Mouse (Mus musculus): ENCODE results near the gene Coro2b. TPM values are rescaled to one million over a fixed set of nuclear protein-coding genes. Genes with fewer than 3 reads are reported as not detected.

Coro2b gene
- polyA plus RNA-seq, 1 experiment from 2014 or later: 3.7 TPM

DNA sequence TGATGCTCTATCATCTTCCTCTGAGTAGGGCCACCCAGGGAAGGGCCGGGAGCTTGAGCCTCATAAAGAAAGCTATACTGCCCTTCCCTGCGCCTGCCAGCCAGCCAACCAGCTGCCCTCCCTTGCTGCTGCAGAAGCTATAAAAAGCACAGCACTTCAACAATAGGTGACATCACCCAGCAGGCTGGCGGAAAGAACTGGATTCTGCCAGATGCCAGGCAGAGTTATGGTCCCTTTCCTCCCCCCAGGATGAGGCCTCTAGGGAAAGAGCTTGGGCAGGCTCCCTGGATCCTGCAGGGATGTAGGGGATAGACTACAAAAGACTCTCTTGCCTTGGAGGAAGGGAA is 98.1 kb downstream of the Coro2b start:
- Histone ChIP-seq H3K4me3 (ENCODE audit: low read depth, low read length) (no peak overlapping the region), H3K27me3 (ENCODE audit: control insufficient read depth, insufficient read depth, low read length) (no peaks in the 10 kb centered on the region), H3K9ac (ENCODE audit: low read depth, low read length) (peak overlapping the region; percentile 50; the same call in 1 of the 2 replicates), H3K9me3 (replicated peaks; ENCODE audit: control insufficient read depth, low read length) (no peaks in the 10 kb centered on the region), H3K4me2 (0 out of 2 replicates have a peak overlapping the region, but pooled peaks have one; percentile 27), H3K36me3 (ENCODE audit: control insufficient read depth, insufficient read depth, low read length) (no peaks in the 10 kb centered on the region), H3K27ac (ENCODE audit: low read depth, low read length) (peak overlapping the region; percentile 83), H3K4me1 (ENCODE audit: control insufficient read depth, insufficient read depth, low read length) (peaks cover 31% of the 10 kb centered on the region)
- peak; percentile 70; the same call in 1 of the 2 replicates for ATAC-seq (replicated peaks; ENCODE audit: insufficient number of reproducible peaks, low FRiP score, low TSS enrichment)
- 21% methylated on average over 3 of the region's 3 CpGs for WGBS (ENCODE audit: insufficient replicate concordance)

- Histone ChIP-seq H3K9ac (ENCODE audit: low read depth, low read length) (peak overlapping the region; percentile 50; the same call in 1 of the 2 replicates), H3K4me2 (0 out of 2 replicates have a peak overlapping the region, but pooled peaks have one; percentile 27), H3K4me3 (ENCODE audit: low read depth, low read length) (no peak overlapping the region), H3K9me3 (replicated peaks; ENCODE audit: control insufficient read depth, low read length) (no peaks in the 10 kb centered on the region), H3K4me1 (ENCODE audit: control insufficient read depth, insufficient read depth, low read length) (peaks cover 32% of the 10 kb centered on the region), H3K36me3 (ENCODE audit: control insufficient read depth, insufficient read depth, low read length) (no peaks in the 10 kb centered on the region), H3K27me3 (ENCODE audit: control insufficient read depth, insufficient read depth, low read length) (no peaks in the 10 kb centered on the region), H3K27ac (ENCODE audit: low read depth, low read length) (peak overlapping the region; percentile 83)
- 58% methylated on average over 5 of the region's 5 CpGs for WGBS (ENCODE audit: insufficient replicate concordance)
- ATAC-seq (replicated peaks; ENCODE audit: insufficient number of reproducible peaks, low FRiP score, low TSS enrichment): no peak
Observed at GRCm38 (mm10) chr9:62438085-62438754, 98.6 kb downstream of the Coro2b start.

- no peak overlapping the region for H3K4me3 ChIP-seq (ENCODE audit: low read depth, low read length)
- 81% methylated on average over 7 of the region's 7 CpGs for WGBS (ENCODE audit: insufficient replicate concordance)
- no peak for ATAC-seq (replicated peaks; ENCODE audit: insufficient number of reproducible peaks, low FRiP score, low TSS enrichment)
- H3K4me2 ChIP-seq: no peak overlapping the region
- H3K27me3 ChIP-seq (ENCODE audit: control insufficient read depth, insufficient read depth, low read length): no peaks in the 10 kb centered on the region
- H3K27ac ChIP-seq (ENCODE audit: low read depth, low read length): peak overlapping the region; percentile 57; the same call in 1 of the 2 replicates
- H3K9ac ChIP-seq (ENCODE audit: low read depth, low read length): no peak overlapping the region
- no peaks in the 10 kb centered on the region for H3K36me3 ChIP-seq (ENCODE audit: control insufficient read depth, insufficient read depth, low read length)
- peaks cover 40% of the 10 kb centered on the region for H3K4me1 ChIP-seq (ENCODE audit: control insufficient read depth, insufficient read depth, low read length)
- H3K9me3 ChIP-seq (replicated peaks; ENCODE audit: control insufficient read depth, low read length): no peaks in the 10 kb centered on the region
Observed at GRCm38 (mm10) chr9:62437446-62437845, 99.4 kb downstream of the Coro2b start.

DNA sequence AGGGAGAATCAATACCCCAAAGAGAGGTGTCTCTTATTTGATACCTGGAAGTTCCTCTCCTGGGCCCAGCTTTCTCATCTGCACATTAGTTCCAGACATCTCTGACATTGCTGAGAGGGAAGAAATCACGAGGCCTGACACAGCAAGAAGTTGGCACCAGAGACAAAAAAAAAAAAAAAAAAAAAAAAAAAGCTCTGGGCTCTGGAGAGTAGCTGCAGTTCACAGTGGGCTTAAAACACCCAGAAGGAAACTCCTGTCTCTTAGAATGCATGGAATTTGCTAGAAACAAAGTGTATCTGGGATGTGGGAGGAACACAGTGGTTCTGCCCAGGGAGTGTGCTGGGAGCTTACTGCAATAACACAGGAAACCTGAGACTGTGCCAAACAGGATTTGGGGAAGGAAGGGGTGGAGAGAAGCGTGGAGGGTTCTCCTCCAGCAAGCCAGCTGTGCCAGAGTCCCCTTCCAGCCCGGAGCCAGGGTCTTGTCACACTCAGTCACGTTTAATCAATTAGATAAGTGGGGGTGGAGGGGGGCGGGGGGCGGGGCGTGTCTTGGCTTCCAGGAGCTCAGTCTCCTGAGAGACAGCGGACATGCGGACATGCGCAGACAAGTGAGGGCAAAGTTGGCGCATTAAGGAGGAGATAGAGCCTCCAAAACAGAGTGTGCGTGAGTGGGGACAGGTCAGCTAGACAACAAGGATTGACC is 101.1 kb downstream of the Coro2b start:
- H3K27me3 ChIP-seq (ENCODE audit: control insufficient read depth, insufficient read depth, low read length): no peaks in the 10 kb centered on the region
- peak overlapping the region; percentile 7; the same call in 1 of the 2 replicates for H3K4me2 ChIP-seq
- H3K27ac ChIP-seq (ENCODE audit: low read depth, low read length): peak overlapping the region; percentile 89
- H3K9ac ChIP-seq (ENCODE audit: low read depth, low read length): no peak overlapping the region
- no peaks in the 10 kb centered on the region for H3K9me3 ChIP-seq (replicated peaks; ENCODE audit: control insufficient read depth, low read length)
- H3K4me1 ChIP-seq (ENCODE audit: control insufficient read depth, insufficient read depth, low read length): peaks cover 40% of the 10 kb centered on the region
- H3K36me3 ChIP-seq (ENCODE audit: control insufficient read depth, insufficient read depth, low read length): no peaks in the 10 kb centered on the region
- WGBS (ENCODE audit: insufficient replicate concordance): 4% methylated on average over 12 of the region's 12 CpGs
- ATAC-seq (replicated peaks; ENCODE audit: insufficient number of reproducible peaks, low FRiP score, low TSS enrichment): peak; percentile 83
- no peak overlapping the region for H3K4me3 ChIP-seq (ENCODE audit: low read depth, low read length)

DNA sequence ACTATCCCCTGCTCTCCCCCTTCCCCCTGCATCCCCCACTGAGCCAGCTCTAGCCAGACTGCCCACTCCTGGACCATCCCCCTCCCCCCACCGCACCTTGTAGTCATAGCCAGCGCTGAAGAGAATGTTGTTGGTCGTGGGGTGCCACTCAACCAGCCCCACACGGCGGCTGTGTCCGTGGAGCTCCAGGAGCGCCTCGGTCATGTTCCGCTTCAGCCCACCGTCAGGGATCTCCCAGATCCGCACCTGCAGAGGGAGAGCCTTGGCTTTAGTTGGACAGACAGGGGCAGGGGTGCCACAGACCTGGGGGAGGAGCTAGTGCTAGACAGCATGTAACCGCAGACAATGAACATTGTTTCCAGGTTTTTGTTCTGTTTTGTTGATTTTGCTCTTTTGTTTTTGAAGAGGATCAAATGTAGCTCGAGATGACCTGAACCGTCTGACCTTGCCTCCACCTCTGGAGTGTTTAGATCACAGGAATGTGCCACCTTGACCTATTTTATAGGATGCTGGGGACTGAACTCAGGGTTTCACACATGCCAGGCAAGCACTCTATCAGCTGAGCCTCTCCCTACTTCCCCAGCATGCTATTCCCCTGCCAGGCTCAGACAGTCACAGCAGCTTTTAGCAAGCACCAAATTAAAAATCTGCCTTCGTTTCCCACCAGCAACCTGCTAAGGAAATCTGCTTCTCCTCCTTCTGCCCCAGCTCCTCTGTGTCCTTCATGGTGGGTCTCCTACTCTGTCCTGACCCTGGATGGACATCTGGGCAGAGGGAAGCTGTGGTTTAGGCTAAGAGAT is 104.4 kb downstream of the Coro2b start:
- ATAC-seq (replicated peaks; ENCODE audit: insufficient number of reproducible peaks, low FRiP score, low TSS enrichment): no peak
- Histone ChIP-seq H3K9me3 (replicated peaks; ENCODE audit: control insufficient read depth, low read length) (no peaks in the 10 kb centered on the region), H3K4me1 (ENCODE audit: control insufficient read depth, insufficient read depth, low read length) (peaks cover 25% of the 10 kb centered on the region), H3K4me3 (ENCODE audit: low read depth, low read length) (no peak overlapping the region), H3K36me3 (ENCODE audit: control insufficient read depth, insufficient read depth, low read length) (no peaks in the 10 kb centered on the region), H3K27ac (ENCODE audit: low read depth, low read length) (no peak overlapping the region), H3K4me2 (no peak overlapping the region), H3K27me3 (ENCODE audit: control insufficient read depth, insufficient read depth, low read length) (no peaks in the 10 kb centered on the region), H3K9ac (ENCODE audit: low read depth, low read length) (0 out of 2 replicates have a peak overlapping the region, but pooled peaks have one; percentile 8)
- 70% methylated on average over 15 of the region's 15 CpGs for WGBS (ENCODE audit: insufficient replicate concordance)

DNA sequence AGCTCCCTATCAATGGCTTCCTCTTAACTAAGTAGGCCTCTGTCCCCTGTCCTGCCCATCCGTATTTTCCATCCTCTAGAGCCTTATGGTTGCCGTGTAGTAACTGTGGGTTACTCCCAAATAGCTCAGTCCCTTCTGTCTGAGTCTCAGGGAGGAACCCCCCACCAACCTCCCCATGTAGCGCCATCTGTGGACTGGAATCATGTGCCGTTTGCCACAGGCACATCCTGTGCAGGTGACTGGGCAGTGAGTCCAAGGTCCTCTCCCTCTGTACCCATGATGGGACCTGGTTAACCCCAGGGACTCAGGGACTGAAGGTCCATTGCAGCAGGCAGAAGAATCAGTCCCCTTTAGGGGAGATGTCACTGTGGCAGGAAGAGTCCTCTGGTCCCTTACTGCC is 106.1 kb downstream of the Coro2b start:
- no peak for ATAC-seq (replicated peaks; ENCODE audit: insufficient number of reproducible peaks, low FRiP score, low TSS enrichment)
- no peaks in the 10 kb centered on the region for H3K36me3 ChIP-seq (ENCODE audit: control insufficient read depth, insufficient read depth, low read length)
- no peaks in the 10 kb centered on the region for H3K9me3 ChIP-seq (replicated peaks; ENCODE audit: control insufficient read depth, low read length)
- H3K27ac ChIP-seq (ENCODE audit: low read depth, low read length): no peak overlapping the region
- 93% methylated on average over 4 of the region's 4 CpGs for WGBS (ENCODE audit: insufficient replicate concordance)
- H3K4me2 ChIP-seq: no peak overlapping the region
- H3K9ac ChIP-seq (ENCODE audit: low read depth, low read length): no peak overlapping the region
- peaks cover 17% of the 10 kb centered on the region for H3K4me1 ChIP-seq (ENCODE audit: control insufficient read depth, insufficient read depth, low read length)
- H3K27me3 ChIP-seq (ENCODE audit: control insufficient read depth, insufficient read depth, low read length): no peaks in the 10 kb centered on the region
- no peak overlapping the region for H3K4me3 ChIP-seq (ENCODE audit: low read depth, low read length)

GRCm38 (mm10) chr9:62427010-62427409 is 109.8 kb downstream of the Coro2b start:
- no peak for ATAC-seq (replicated peaks; ENCODE audit: insufficient number of reproducible peaks, low FRiP score, low TSS enrichment)

DNA sequence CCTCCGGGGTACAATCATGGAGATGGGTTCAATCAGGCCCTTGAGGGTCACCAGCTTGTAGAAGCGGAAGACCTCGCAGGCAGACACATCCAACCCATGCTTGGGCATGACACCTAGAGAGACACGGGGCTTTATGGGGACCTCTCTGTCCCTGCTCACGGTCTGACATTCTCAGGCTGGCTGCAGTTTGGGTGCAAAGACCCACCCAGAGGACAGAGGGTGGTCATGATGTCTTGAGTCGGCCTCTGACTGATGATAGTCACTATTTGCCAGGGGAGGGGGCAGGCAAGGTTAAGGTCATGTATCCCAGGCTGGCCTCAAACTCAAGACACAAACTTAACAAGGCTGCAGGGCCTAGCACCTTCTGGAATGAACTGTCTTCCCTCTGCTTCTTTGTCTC is 110.3 kb downstream of the Coro2b start:
- no peak for ATAC-seq (replicated peaks; ENCODE audit: insufficient number of reproducible peaks, low FRiP score, low TSS enrichment)

More at GRCm38 (mm10) chr9:62427010-62427409, 109.8 kb downstream of the Coro2b start:
- Histone ChIP-seq H3K36me3 (ENCODE audit: control insufficient read depth, insufficient read depth, low read length) (no peaks in the 10 kb centered on the region), H3K4me1 (ENCODE audit: control insufficient read depth, insufficient read depth, low read length) (peaks cover 13% of the 10 kb centered on the region), H3K27me3 (ENCODE audit: control insufficient read depth, insufficient read depth, low read length) (no peaks in the 10 kb centered on the region), H3K4me3 (ENCODE audit: low read depth, low read length) (no peak overlapping the region), H3K4me2 (no peak overlapping the region), H3K27ac (ENCODE audit: low read depth, low read length) (no peak overlapping the region), H3K9ac (ENCODE audit: low read depth, low read length) (no peak overlapping the region), H3K9me3 (replicated peaks; ENCODE audit: control insufficient read depth, low read length) (no peaks in the 10 kb centered on the region)
- 69% methylated on average over 8 of the region's 8 CpGs for whole genome bisulfite sequencing (ENCODE audit: insufficient replicate concordance)

More for the DNA sequence above, 110.3 kb downstream of the Coro2b start:
- Histone ChIP-seq H3K27ac (ENCODE audit: low read depth, low read length) (no peak overlapping the region), H3K36me3 (ENCODE audit: control insufficient read depth, insufficient read depth, low read length) (no peaks in the 10 kb centered on the region), H3K4me1 (ENCODE audit: control insufficient read depth, insufficient read depth, low read length) (peaks cover 14% of the 10 kb centered on the region), H3K4me3 (ENCODE audit: low read depth, low read length) (no peak overlapping the region), H3K27me3 (ENCODE audit: control insufficient read depth, insufficient read depth, low read length) (no peaks in the 10 kb centered on the region), H3K9ac (ENCODE audit: low read depth, low read length) (no peak overlapping the region), H3K4me2 (no peak overlapping the region), H3K9me3 (replicated peaks; ENCODE audit: control insufficient read depth, low read length) (no peaks in the 10 kb centered on the region)
- 91% methylated on average over 6 of the region's 6 CpGs for WGBS (ENCODE audit: insufficient replicate concordance)

All from heart, embryonic 11.5 days (tissue).